Mouse (Mus musculus) naive thymus-derived CD4-positive, alpha-beta T cell, adult 2 months (primary cell): ENCODE measurements at regions not wholly inside any gene's neighbourhood (a gene's known extent, or its start where the extent isn't known, plus 50 kb on each side); places are given as distances from the start of the nearest gene placed in this dataset.

Experiments used
- DNase-seq: peaks from one replicate; pipeline ENCODE4 v3.0.0-alpha.2; 2011; ENCODE audit warnings: low read depth

DNA sequence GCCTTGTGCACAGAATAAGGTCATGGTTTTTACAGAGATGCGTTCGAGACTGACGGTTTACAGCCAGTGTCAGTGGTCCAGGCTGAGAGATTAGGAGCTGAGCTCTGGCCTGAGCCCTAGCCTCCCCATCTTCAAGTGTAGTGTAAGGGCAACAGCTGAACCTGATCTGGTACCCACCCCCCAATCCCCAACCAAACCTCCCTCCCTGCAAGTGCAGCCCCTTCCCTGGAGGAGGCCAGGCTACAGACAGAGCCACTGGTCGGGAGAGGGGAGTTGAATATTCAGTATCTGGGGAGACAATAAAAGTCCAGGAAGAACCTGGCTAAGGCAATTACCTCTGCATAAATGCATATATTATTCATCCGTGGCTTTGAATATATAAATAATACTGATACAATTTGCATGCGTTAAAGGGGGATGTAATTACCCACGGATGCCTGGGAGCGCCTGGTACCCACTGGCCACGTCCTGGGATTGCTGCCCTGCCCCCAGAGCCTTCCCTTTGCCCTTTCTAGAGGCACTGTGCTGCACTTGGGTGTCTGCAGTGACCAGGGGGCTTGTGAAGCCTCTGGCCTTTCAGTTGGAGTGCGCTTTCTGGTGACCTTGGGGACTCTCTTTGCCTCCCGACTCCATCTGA is 95.5 kb upstream of the Mvb12b start:
- DNase-seq, result no peak

DNA sequence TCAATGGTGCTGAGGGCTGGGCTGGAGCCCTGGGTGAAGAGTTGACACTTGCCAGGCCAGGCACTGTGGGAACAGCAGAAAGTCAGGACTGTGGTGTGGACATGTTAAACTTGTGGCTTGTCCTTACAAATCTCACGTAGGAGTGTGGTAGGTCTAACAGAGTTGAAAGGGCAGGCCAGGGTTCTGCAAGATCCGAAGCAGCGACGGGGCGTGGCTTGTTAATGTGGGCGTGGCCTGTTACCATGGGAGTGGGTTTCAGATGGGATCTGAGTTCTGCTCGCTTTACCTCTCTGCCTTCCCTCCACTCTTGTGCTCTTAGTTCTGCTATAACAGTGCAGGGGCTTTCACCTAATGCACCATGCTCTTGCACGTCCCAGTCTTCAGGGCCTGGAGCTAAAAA is 94.2 kb upstream of the Mvb12b start:
- DNase-seq, result no peak

DNA sequence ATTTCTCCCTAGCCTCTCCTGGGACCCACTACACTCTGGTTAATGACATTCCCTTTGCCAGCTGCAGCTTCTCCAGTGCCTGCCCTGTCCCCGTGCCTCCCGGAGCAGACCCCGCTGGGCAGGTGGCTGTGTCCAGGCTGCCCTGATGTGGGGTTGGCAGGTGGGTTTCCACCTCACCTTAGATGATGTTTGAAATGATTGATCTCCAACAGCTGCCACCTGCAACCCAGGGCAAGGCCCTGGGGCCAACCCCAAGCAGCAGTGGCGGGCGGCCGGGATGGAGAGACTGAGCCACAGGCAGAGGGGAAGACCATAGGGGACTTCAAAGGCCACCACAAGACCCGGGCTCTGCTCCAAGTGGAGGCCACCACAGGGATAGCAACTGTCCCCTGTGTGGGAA is 93.6 kb upstream of the Mvb12b start:
- no peak for DNase-seq

DNA sequence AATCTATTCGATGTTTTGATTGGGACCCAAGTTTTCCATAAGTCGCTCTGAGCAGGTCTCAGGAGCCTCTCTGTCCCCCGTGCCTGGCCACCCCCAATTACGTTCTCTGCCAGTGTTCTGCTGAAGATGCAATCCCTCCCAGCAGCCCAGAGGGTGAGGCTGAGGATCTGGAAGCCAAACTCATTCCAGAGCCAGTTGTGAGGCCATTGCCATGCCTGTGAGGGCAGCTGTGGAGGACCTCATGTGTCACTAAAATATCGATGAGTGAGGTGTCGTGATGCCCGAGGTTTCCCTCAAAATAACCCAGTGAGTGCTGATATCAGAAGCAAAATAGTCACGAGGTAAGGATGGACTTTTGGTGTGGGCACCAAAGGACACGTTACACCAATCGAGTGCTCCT is 93.1 kb upstream of the Mvb12b start:
- DNase-seq, result no peak

DNA sequence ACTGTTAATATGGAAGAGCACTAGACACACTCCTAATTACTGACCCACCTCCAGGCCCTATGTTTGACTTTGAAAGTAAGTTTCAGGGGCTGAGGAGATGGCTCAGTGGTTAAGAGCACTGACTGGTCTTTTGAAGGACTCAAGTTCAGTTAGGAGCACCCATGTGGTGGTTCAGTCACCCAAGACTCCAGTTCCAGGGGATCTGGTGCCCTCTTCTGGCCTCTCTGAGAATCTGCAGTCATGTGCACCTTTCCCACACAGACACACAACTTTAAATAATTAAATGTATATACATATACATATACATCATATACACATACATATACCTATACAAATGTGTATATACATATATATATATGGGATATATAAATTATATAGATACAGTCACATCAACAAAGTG is 91.5 kb upstream of the Mvb12b start:
- no peak for DNase-seq

DNA sequence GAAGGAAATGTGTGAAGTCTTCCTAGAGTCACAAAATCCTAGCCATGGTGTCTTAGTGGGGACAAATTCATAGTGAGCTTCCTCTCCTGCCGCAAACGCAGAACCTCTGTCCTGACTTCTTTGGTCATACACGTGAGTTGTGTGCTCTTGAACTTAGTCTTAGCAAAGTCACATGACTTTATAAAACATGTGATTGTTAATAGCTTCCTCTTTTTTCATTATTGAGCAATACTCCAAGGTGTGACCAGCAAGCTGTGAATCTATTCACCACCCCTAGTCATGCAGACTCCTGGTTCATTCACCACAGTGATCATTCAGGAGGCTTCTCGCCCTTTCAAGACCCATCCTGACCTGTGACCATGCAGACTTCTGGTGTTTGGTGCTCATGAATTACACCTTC is 90.8 kb upstream of the Mvb12b start:
- no peak for DNase-seq

DNA sequence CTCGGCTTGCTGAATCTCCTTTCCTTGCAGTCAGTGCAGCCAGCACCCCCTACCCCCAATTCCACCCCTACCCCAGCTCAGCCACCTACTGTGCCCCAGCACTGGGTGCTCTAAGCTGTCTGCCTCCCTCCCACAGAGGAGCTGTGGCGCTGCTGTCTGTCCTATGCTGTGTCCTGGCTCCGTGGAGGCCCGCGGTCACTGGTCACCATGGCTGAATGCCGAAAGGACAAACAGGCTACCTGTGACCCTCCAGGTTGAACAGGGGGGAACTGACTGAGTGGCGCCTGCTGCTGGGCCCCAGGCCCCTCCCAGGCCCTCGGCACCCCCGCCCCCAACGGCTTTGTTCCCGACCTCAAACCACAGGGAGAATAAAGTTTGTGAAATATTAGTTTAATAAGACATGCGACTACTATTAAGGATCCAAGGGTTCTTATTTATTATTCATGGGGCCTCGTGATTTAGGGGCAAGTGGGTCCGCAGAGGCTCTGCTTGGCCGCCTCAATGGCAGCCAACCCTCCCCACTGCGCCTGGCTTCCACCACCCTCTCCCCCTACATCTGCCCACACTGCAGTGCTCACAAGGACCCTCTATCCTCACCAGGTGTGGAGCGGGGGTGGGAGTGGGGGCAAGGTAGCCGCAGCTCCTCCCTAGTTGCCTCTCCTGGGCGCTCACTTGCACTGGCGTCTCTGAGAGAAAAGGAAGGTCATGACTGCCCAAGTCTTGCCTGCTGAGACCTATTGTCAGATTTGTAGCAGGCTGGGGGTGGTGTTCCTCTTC is 90.0 kb upstream of the Mvb12b start:
- no peak for DNase-seq

DNA sequence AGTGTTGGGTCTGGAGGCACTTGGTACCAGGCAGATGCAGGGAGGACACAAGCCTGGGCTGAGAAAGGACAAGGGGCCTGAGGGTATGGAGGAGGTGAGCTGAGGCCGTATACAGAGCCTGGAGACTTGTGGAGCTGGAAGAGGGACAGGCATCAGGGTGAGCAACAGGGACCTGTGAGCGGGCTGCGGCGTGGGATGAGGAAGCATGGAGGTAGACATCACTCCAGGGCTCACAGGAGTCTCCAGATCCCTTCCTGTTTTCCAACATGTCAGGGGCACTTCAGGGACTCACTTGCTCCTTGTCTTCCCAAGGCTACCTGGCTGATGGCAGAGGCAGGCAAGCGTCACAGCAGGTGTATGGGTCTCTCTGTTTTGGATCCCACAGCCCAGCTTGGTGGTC is 89.4 kb upstream of the Mvb12b start:
- DNase-seq, result no peak

DNA sequence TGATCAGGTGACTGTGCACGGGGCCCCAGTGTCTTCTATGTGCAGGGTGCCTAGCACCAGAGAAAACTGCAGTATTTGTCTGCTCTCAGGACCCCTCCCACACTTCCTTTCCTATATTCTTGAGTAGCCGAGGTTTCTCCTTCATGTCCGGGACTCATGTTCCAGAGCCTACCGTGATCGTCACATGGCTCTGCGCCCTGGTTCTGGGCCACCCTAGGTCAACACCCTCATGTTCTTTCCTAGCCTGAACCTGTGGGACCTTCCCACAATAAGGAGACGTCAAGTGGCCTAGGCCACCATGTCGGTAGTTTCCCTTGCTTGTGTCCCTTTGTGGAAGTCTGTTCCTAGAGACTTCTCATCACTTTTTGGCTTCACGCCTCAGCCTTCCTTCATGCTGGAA is 88.4 kb upstream of the Mvb12b start:
- no peak for DNase-seq

DNA sequence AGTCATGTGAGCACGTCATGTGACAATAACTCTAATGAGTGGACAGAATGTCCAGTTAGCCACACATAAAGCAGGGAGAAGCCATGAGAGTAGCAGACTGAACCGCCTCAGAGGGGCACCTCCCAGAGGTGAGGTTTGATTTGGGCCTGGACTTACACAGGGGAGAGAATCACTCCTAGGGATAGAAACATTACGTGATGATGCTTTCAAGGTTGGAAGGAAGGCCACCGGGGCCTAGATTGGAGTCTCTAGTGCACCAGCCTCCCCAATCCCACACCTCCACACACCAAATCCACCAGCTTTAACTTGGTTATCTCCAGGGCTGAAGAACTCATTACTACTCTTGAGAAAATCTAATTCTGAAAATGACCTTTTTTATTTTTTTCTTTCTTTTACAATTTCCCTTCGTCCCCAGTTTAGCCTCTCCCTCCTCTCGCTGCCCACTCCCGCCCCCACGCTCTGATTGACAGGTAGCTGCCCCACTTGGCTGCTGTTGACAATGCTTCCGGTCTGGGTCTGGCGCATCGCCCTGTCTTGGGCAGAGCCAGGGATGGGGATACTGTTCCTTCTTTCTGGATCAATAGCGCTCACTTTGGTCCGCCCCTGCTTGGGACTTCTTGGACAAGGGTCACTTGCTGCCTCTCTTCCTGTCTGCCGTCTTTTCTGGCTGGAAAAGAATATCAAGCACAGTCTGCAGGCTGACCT is 87.8 kb upstream of the Mvb12b start:
- no peak for DNase-seq

DNA sequence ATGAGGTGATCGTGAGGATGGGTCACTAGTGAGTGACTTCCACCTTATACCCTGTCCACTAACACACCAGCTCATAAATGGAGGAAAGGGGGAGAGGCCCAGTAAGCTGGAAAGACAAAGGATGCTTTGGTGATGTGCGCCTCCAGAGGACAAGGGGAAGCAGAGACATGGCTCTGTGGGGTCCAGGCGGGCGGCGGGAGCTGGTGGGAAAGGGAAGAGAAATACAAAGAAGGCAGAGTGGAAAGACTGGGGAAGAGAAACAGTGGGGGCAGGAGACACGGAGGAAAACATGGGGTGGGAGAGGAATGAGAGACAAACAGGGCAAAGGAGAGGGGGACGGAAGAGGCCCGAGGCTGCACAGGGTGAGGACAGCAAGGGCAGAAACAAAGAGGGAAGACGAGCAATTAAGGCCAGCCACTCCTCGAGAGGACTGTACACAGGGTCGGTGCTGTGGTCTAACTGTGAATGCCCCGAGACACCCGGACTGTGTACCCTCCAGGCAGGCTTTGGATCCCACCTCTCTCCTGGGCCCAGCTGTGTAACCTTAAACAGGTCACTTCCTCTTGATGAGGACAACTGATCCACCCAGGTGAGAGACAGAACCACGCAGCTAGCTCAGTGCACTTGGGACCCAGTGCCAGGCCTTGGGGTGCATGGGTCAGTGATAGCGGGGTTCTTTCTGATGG is 87.1 kb upstream of the Mvb12b start:
- no peak for DNase-seq

DNA sequence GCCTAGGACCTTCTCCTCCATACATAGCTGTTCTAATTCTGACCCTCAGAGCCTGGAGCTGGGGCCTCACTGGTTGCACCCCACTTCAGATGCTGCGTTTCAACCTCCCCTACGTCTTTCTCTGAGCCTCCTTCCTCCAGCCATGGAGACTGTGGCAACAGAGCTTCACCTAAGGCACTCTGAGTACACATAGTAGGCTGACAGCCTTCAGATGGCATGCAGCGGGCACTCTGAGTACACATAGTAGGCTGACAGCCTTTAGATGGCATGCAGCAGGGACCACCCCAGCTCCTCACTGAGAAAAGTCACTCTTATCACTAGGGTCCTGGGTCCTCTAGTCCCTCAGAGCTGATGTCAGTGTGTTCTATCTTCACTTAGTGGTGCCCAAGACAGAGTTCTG is 86.3 kb upstream of the Mvb12b start:
- DNase-seq, result no peak

DNA sequence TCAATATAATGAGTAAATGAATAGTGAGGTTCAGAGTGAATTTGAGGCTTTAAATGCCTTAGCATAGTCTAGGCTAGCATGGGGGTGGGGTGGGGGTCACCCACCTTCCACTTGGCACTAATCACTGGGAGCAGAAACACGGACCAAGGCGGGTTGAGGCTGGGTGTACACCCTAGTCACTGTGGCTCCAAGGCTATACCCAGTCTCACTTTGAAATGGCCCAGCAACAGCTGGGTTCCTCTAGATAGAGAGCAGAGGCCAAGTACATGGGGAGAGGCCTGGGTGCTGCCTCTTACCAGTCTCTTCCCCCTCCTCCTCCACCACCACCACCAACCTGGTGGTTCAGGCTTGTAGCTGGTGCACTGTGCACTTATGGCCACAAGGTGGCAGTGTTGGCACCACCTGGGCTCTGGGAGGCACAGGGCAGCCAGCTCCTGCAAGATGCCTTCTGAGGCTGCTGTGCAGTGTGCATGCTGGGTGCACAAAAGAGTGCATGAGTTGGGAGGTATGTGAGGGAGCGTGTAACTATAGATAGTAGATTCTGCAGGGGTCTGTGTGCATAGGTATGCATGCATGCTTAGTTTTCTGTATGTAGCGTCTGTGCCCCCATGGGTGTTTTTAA is 85.6 kb upstream of the Mvb12b start:
- peak; percentile 80 for DNase-seq

DNA sequence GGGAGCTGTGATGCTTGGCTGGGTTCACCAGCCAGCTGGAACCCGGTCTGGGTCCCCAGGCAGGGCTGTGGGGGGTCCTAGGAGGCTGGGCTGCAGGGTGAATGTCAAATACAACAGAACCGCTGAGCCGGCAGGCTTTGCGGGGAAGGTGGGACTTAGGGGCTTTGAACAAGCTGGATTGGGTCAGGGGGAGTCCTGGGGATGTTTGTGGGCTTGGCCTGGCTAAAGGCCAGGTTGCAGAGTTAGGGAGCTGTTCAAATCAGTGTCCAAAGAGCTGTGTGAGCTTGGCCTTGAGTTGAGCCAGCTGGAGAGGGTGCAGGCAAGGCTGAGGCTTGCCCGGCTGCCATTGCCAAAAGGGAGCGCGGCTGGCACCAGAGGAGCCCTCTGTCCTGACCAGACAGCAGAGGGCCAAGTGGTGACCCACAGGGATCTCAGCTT is 79.3 kb upstream of the Mvb12b start:
- no peak for DNase-seq

DNA sequence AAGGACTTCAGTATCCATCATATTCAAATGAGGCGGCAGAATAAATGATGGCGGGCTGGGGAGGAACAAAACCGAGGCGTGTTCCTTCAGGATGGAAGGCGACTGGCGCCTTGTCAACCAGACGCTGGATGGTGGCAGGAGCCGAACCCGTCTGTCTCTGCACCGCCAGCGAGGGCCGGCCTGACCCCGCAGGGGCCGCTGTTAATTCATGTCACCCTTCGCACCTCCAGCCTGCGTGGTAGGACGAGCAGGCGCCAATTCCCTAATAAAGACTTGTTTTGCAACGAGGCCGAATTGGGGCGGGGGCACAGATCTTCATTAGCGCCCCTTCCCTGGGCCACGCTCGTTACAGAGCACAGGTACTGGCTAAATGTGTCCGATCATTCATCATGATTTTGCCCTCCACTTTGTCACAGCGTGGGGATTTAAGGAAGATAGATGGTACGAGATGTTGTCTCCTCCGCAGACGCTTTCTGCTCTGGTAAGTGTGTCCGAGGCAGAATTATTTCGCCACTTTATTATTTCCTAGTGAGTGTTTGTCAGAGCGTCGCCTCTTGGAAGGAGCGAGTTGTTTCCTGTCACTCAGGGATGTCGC is 78.7 kb upstream of the Mvb12b start:
- DNase-seq, result no peak

DNA sequence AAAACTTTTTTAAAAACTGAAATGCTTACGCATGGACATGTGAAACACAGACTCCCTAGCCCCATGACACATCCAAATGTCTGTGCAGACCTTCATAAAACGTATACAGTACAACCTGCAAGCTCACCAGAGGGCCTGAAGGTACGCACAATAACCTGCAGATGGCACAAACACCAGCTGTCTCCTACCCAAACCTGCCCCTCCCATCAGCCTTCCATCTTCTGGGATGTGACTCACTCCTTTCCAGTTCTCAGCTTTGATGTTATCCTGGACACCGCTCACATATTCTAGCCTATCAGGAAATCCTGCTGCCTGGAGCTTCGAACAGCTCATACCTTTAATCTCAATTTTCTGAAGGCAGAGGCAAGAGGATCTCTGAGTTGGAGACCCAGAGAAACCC is 76.3 kb upstream of the Mvb12b start:
- DNase-seq, result no peak

DNA sequence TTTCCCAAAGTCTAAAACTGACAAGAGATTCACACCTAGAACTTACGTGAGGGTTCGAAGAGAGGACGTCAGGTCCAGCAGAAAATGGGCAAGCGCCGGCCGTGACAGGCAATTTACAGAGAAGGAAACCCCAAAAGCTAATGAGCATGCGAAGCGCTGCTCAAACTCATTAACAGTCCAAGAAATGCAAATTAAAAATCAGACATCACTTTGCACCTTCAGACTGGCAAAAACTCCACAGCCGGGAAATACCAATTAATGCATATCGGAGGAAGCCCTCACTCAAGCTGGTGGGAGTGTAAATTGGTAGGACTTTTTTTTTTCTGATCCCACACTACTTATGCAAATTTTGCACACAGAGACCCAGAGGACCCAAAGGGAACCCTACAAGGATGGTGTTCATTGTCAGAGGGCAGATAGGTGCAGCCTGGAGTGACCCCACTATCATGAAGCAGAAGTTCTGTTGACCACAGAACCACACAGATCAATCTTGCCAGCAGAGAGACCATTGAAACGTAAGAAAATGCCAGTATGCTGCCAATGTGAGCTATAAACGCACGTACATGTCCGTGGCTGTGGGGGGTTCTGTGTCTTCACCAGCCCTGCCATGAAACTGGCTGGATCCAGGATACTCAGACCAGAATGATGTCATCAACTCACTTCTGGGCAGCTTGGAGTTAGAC is 74.8 kb upstream of the Mvb12b start:
- DNase-seq, result no peak

DNA sequence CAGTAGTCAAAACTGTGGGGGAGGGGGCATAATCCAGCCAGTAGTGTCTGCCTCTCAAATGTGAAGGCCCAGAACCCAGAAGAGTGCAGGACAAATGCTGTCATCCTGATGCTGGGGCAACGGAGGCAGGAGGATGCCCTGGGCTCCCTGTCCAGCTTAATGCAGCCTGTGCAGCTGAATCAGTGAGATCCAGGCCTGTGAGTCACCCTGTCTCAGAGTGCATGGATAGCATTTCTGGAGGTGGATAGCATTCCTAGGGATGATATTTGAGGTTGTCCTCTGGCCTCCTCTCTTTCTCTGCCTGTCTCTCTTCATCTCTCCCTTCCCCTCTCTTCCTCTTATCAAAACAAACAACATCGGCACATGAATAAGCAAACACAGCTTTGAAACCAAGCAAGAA is 73.8 kb upstream of the Mvb12b start:
- no peak for DNase-seq

DNA sequence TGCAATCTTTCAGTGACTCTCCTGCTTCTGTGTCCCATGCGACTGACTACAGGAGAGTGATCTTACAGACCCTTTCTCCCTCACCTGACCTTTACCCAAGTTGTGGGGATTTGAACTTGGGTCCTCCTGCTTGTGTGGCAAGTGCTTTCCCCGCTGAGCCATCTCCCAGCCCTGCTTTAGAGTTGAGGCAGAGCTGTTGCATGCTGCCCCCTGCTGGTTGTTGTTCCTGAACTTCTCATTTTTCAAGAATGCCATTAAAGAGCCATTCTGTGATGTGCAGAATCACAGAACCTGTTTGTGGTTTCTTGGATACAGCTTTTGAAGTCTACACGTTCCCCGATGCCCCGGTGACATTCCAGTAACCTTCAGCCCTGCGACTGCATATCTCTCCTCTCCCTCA is 70.0 kb upstream of the Mvb12b start:
- DNase-seq, result peak; percentile 72

DNA sequence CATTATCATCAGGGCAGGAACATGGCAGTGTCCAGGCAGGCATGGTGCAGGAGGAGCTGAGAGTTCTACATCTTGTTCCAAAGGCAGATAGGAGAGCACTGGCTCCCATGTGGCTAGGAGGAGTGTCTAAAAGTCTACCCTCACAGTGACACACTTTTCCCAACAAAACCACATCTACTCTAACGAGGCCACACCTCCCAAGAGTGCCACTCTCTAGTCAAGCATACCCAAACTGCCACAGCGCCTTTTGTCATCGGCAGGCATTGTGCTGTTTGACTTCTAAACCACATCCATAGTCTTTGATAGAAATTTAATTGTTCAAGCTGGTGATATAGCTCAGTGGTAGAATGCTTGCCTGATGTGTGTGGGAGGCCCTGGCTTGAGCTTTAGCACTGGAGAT is 56.6 kb upstream of the Mvb12b start:
- no peak for DNase-seq

DNA sequence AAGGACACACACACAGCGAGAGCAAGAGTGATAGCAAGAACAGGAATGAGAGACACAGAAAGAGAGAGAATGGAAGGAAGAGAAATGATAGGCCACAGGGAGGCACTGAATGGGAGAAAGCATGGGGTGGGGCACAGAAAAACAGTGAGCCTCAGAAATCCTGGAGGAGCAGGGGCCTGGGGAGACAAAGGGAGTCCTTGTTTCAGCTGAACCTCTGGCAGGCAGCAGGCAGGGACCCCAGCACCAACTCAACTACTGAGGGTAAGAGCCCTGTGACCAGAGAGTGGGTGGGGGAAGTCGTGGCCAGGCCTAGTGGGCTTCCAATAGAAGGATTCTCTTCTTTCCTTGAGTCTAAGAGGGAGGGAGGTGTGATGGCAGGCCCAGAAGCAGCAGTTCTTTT is 54.3 kb upstream of the Mvb12b start:
- no peak for DNase-seq
